Mouse (Mus musculus) frontal cortex, postnatal 25 days (tissue): Measurements from ENCODE around the gene Greb1.

Experiments
- DNase-seq, 2 experiments: peaks; one replicate each; pipeline ENCODE4 v3.0.0; 2022; ENCODE audit warnings: low spot score in 2 of 2

Gene Greb1

GRCm38 (mm10) chr12:16800259-16800958 is at the start of gene Greb1:
Greb1 (minus strand) TSS chr12:16800886.
- DNase-seq: no peak

- DNase-seq: no peak
These were observed 49.1 kb upstream of the Greb1 start for GRCm38 (mm10) chr12:16849821-16850220.

- DNase-seq: no peak
These were observed 47.8 kb upstream of the Greb1 start for GRCm38 (mm10) chr12:16848501-16848900.

- DNase-seq: no peak
These were observed 46.6 kb upstream of the Greb1 start for GRCm38 (mm10) chr12:16847204-16847792.

GRCm38 (mm10) chr12:16844623-16845592 is 44.2 kb upstream of the Greb1 start:
- no peak for DNase-seq

- DNase-seq: no peak
These were observed 40.4 kb upstream of the Greb1 start for GRCm38 (mm10) chr12:16840842-16841782.

- no peak for DNase-seq
These were observed 37.1 kb upstream of the Greb1 start for GRCm38 (mm10) chr12:16837766-16838165.

- peak in 1 of 2 experiments; percentile 50 for DNase-seq
These were observed 35.5 kb upstream of the Greb1 start for GRCm38 (mm10) chr12:16836188-16836587.

GRCm38 (mm10) chr12:16834701-16835100 is 34.0 kb upstream of the Greb1 start:
- no peak for DNase-seq

- DNase-seq: no peak
These were observed 30.4 kb upstream of the Greb1 start for GRCm38 (mm10) chr12:16831071-16831470.

GRCm38 (mm10) chr12:16829785-16830184 is 29.1 kb upstream of the Greb1 start:
- no peak for DNase-seq

- no peak for DNase-seq
These were observed 27.8 kb upstream of the Greb1 start for GRCm38 (mm10) chr12:16828505-16828904.

GRCm38 (mm10) chr12:16823701-16824100 is 23.0 kb upstream of the Greb1 start:
- no peak for DNase-seq

- no peak for DNase-seq
These were observed 21.6 kb upstream of the Greb1 start for GRCm38 (mm10) chr12:16822181-16822734.

GRCm38 (mm10) chr12:16820761-16821160 is 20.1 kb upstream of the Greb1 start:
- no peak for DNase-seq

- DNase-seq: no peak
These were observed 17.8 kb upstream of the Greb1 start for GRCm38 (mm10) chr12:16818513-16818912.

- DNase-seq: no peak
These were observed 16.5 kb upstream of the Greb1 start for GRCm38 (mm10) chr12:16817147-16817546.

- DNase-seq: no peak
These were observed 10.8 kb upstream of the Greb1 start for GRCm38 (mm10) chr12:16811477-16811876.

- peak; percentile 61 to 72 for DNase-seq
These were observed 10.1 kb upstream of the Greb1 start, which contains the start of gene E2f6 for GRCm38 (mm10) chr12:16810525-16811431. E2f6 (plus strand) TSS chr12:16810963.

GRCm38 (mm10) chr12:16808045-16808444 is 7.4 kb upstream of the Greb1 start:
- no peak for DNase-seq
